Mouse (Mus musculus) embryonic fibroblast, embryonic 13.5 days (primary cell): ENCODE measurements around the gene Fbxl19. TPM values are rescaled to one million over a fixed set of nuclear protein-coding genes. Genes with fewer than 3 reads are reported as not detected.

Source experiments
- H3K27ac ChIP-seq: 2 replicates; pipeline ENCODE4 v1.5.1; 2012; ENCODE audit warnings: low read length, control low read depth, inconsistent platforms; ENCODE audit not compliant: insufficient read depth
- H3K4me1 ChIP-seq: 2 replicates; pipeline ENCODE4 v1.6.1; 2011; ENCODE audit warnings: low read length; ENCODE audit not compliant: control insufficient read depth, insufficient read depth
- H3K4me3 ChIP-seq: 2 replicates; pipeline ENCODE4 v1.5.1; 2011; ENCODE audit warnings: mild to moderate bottlenecking, control low read depth, low read length; ENCODE audit not compliant: insufficient read depth
- CTCF ChIP-seq: IDR thresholded peaks from 2 replicates; pipeline ENCODE4 v1.5.1; 2011; ENCODE audit warnings: mild to moderate bottlenecking, control low read depth, low read length, moderate library complexity, borderline replicate concordance; ENCODE audit not compliant: insufficient read depth
- POLR2A ChIP-seq: IDR thresholded peaks from 2 replicates; pipeline ENCODE4 v1.6.1; 2011; ENCODE audit warnings: low read depth, mild to moderate bottlenecking, control low read depth, low read length, moderate library complexity
- polyA plus RNA-seq: library from polyadenylated mRNA; stranded (reverse); fragments of >200 nt; gene quantifications from 2 replicates; pipeline ENCODE4 v1.2.4, GENCODE M21; 2011; ENCODE audit warnings: low read depth; ENCODE audit not compliant: missing spikeins, insufficient read length

The Fbxl19 gene
- polyA plus RNA-seq = 16.0 and 17.8 TPM in 2 replicates

DNA sequence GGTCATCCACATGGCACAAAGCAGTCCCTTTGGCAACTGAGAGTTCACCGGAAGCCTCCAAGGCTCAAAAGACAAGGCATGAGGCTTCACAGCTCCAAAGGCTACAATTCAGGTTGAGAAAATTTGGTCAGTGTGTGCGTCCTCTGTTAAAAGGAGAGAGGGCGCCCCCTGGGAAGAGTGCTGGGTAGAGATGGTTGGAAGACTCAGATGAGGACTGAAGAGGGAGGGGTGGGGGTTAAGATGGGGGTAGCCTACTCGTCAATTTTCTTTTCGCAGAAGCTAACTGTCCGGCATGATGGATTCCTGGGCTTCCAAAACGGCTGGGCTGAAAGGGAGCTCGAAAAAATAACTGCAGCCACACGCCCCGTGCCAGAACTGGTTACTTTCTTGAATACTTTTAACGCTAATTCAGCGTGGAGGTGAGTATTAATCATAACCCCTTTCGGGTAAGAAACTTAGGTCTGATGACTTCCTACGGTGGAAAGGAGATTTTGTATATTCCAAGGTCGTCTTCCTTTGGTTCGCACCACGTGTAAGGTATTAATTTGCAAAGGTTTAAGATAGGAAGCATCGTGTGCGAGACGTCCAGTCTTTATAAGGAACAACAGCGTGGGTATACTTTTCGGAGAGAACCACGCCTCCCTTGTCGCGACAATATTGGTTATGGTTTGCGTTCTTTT, at the start of gene Fbxl19:
Gene Fbxl19, plus strand, starts transcription at position 178 of the 680 bp plus-strand sequence.
- TF ChIP-seq POLR2A (no peak), CTCF (0 out of 2 replicates have a peak, but pooled peaks have one; percentile 18)
- Histone ChIP-seq H3K4me3 (peak within 1 kb of the TSS; percentile 56), H3K27ac (peak within 1 kb of the TSS; percentile 65), H3K4me1 (0 out of 2 replicates have a peak, but pooled peaks cover 2% of the 10 kb centered on the region)

DNA sequence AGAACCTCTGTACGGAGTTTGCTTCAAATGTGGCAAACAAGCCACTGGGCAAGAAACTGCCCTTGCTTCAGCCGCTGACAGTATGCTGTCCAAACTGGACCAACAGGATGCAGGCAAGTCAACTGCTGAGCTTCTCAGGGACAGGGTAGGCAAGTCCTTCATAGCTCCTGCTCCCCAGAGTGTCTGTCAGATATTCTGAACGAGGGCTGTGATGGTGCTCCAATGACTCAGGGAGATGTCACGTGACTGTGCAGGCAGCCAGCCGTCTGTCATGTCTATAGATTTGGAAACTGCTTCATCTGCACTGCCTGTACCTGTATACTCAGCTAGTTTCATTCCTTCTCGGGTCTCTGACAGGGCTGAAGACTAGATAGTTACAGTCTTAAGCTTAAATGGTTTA, 45.4 kb upstream of the Fbxl19 start:
- Histone ChIP-seq H3K27ac (no peak overlapping the region), H3K4me3 (no peak overlapping the region), H3K4me1 (no peaks in the 10 kb centered on the region)
- TF ChIP-seq POLR2A (no peak), CTCF (no peak)

DNA sequence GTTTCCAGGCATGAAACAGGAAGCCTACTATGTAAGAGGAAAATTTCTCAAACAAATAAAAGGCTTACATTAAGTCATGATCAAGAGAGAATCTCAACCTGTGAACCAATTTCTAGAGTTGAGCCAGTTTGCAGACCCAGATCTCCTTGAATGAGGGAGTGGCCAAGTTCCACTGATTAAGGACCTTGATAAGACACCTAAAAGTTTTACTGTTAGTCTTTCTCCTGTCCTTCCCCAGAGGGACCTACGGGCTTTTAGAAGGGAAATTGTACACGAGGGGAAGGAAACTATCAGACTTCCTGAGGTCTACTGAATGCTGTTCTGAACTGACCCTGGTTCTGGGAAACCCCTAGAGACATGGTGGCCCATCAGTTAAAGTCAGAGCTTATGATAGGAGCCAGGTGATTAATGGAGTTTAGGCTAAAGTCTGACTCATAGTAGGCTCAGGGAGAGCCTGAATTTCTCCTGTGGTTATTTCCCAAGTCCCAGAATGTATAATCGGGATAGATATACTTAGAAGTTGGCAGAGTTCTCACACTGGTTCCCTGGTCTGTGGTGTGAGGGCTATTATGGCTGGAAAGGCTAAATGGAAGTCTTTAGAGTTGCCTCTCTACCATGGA, 43.5 kb upstream of the Fbxl19 start:
- H3K4me1 ChIP-seq = no peaks in the 10 kb centered on the region
- no peak for TF ChIP-seq POLR2A
- TF ChIP-seq CTCF = no peak

DNA sequence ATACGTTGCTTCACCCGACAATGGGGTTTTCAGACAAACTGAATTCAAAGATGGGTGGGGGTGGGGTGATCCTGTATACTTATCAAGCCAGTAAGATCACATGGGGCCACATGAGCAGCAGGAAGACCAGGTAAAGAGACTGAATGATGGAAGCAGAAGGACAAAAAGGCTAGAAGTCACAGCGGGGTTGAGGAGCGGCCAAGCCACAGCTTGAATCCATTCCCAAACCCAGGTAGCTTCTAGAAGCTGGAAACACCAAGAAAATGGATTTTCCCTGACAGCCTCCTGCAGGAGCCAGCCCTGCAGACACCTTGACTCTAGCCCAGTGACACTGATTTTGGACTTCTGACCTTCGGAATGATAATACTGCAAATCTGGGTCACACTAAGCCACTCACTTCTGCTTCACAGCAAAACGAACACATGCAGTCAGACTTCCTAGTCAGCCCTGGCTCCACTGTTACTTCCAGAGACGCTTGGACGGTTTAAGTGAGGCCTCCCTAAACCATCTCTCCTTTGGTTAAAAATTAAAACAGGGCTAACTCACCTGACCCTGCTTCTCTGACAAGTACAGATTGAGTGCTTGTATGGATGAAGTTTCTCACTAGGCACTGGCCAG, 40.7 kb upstream of the Fbxl19 start:
- Histone ChIP-seq H3K4me1 (no peaks in the 10 kb centered on the region), H3K27ac (no peak overlapping the region), H3K4me3 (no peak overlapping the region)
- TF ChIP-seq CTCF (no peak), POLR2A (no peak)

More for the DNA sequence above, 43.5 kb upstream of the Fbxl19 start:
- Histone ChIP-seq H3K4me3 (no peak overlapping the region), H3K27ac (no peak overlapping the region)

DNA sequence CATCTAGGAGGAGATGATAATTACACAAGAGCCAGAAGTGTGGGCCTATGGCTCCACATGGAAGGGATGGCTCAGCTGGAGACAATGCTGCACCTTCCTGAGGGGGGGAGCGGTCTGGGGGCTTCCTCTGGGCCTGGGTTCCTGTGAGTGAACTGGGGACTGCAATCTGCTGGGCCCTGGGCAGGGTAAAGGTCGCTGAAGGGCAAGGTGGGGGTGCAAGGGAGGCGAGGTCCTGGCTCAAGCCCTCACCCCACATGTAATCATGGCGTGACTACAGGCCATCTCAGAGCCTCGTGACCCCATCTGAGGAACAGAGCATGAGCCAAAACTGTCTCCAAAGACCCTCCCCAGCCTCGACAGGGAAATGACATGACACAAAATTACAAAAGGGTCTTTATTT, 39.7 kb upstream of the Fbxl19 start:
- no peak overlapping the region for H3K27ac ChIP-seq
- H3K4me3 ChIP-seq = no peak overlapping the region
- TF ChIP-seq CTCF (no peak), POLR2A (no peak)
- 0 out of 2 replicates have a peak, but pooled peaks cover 2% of the 10 kb centered on the region for H3K4me1 ChIP-seq

DNA sequence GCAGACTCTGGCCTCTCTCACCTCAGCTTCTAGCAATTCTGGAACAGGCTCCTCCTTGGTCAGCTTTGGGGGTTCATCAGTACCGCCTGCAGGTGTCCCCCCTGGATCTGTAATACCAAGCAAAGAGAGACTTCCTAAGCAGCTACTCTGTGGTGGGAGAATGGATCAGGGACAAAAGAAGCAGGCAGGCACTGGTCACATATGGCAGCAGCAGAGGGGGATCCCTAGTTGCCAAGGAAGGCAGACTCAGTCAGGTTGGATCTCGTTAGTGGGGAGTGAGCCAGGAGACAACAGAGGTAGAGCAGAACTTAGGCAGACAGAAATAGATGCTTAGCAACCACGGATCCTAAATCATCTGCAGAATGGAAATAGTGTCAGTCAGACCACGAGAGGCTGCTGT, 38.6 kb upstream of the Fbxl19 start:
- H3K4me1 ChIP-seq = 0 out of 2 replicates have a peak, but pooled peaks cover 2% of the 10 kb centered on the region
- no peak overlapping the region for H3K27ac ChIP-seq

DNA sequence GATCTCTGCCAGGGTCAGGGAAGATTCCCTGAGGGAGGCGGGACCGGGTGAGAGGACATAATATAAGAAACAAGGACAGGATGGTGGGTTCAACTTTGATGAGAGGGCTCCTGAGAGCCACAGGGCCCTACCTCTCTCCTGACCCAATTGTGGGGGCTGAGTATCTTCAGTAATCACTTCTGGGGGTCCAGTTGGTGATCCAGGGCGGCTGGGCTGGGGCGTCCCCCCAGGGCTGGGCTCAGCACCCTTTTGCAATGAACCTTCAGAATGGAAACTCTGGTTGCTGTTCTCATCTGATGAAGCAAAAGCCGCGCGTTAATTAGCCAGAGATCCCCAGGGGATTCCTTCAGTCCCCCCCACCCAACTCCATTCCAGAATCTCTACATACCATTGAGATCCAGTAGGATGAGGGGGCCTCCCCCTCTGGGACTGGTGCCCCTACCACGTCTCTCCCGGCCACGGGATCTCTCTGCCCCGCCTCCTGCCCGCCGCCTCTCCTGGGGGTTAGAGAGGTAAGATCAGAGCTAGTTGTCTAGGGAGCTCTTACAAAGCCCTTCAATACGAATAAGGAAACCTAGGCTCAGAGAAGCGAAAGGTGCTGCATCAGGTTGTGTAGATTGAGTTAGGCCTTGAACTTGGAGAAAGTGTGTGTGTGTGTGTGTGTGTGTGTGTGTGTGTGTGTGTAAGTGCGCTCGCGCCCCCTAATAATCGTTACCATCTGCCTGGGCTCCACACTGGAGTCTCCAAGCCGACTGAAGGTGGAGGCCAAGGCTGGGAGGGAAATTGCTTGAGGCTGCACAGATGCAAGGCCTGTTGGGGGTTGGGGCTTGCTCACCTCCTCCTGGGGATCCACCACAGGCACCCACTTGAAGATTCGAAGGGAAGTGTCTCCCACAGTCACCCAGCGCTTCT, 37.0 kb upstream of the Fbxl19 start:
- Histone ChIP-seq H3K4me3 (peak overlapping the region; percentile 43), H3K4me1 (peaks cover 4% of the 10 kb centered on the region; the same call in 1 of the 2 replicates), H3K27ac (peak overlapping the region; percentile 89)
- TF ChIP-seq CTCF (no peak), POLR2A (no peak)

More for the DNA sequence above, 38.6 kb upstream of the Fbxl19 start:
- no peak overlapping the region for H3K4me3 ChIP-seq
- TF ChIP-seq CTCF = no peak
- TF ChIP-seq POLR2A = no peak

DNA sequence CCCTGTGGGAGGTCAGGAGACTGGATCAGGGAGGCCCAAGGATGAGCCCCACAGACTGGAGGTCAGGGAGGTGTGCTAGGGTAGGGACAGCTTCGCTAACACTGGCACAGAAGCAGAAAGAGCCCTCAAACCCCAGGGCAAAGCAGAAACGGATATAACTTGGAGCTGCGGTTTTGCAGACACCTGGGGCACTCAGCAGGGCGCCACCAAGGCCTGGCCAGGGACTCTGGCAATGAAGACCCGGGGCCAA, 36.5 kb upstream of the Fbxl19 start:
- H3K4me1 ChIP-seq = peaks cover 4% of the 10 kb centered on the region; the same call in 1 of the 2 replicates
- peak overlapping the region; percentile 89 for H3K27ac ChIP-seq
- H3K4me3 ChIP-seq = peak overlapping the region; percentile 43
- TF ChIP-seq CTCF (no peak), POLR2A (no peak; the same call in 1 of the 2 replicates)
